Mouse (Mus musculus) limb, embryonic 12.5 days (tissue): ENCODE measurements around the gene Ric8b. TPM values are rescaled to one million over a fixed set of nuclear protein-coding genes. Genes with fewer than 3 reads are reported as not detected.
A peak's percentile ranks its signal among the peaks of the same experiment; 100 is the strongest.

Experiments used
- ATAC-seq: fragments of 200-750 bp; cut with Nextera tagmentation; 2 replicates; pipeline ENCODE4 v1.8.0; 2017; ENCODE audit warnings: low read depth, moderate TSS enrichment; ENCODE audit not compliant: insufficient number of reproducible peaks, insufficient read depth, low FRiP score, low TSS enrichment
- H3K27ac ChIP-seq: fragments of 300-500 bp; sonication (generic); 2 replicates; pipeline ENCODE4 v1.5.1; 2016; ENCODE audit warnings: mild to moderate bottlenecking, moderate library complexity
- H3K27me3 ChIP-seq: fragments of 300-500 bp; sonication (generic); 2 replicates; pipeline ENCODE4 v1.6.1; 2016; ENCODE audit warnings: mild to moderate bottlenecking, moderate library complexity
- H3K36me3 ChIP-seq: fragments of 300-500 bp; sonication (generic); 2 replicates; pipeline ENCODE4 v1.6.1; 2016; ENCODE audit warnings: mild to moderate bottlenecking, moderate library complexity
- H3K4me1 ChIP-seq: fragments of 300-500 bp; sonication (generic); replicated peaks from 2 replicates; pipeline ENCODE4 v1.6.1; 2016
- H3K4me2 ChIP-seq: fragments of 300-500 bp; sonication (generic); 2 replicates; pipeline ENCODE4 v1.6.1; 2016; ENCODE audit warnings: mild to moderate bottlenecking, moderate library complexity
- H3K4me3 ChIP-seq: fragments of 300-500 bp; sonication (generic); replicated peaks from 2 replicates; pipeline ENCODE4 v1.5.1; 2016; ENCODE audit warnings: mild to moderate bottlenecking
- H3K9ac ChIP-seq: fragments of 300-500 bp; sonication (generic); replicated peaks from 2 replicates; pipeline ENCODE4 v1.6.1; 2016; ENCODE audit warnings: mild to moderate bottlenecking, moderate library complexity
- H3K9me3 ChIP-seq: fragments of 300-500 bp; sonication (generic); 2 replicates; pipeline ENCODE4 v1.6.1; 2016; ENCODE audit warnings: mild to moderate bottlenecking, moderate library complexity
- WGBS: fragments of 180-500 bp; shearing (Covaris S2); methylation state at CpG from one replicate; pipeline ENCODE4 v1.1.7; 2016; 5-methylcytosine and 5-hydroxymethylcytosine counted together
- polyA plus RNA-seq: library from polyadenylated mRNA; unstranded; fragments of >200 nt; fragmentation: Nextera tagmentation; extraction: Ambion mirVana; gene quantifications from 2 replicates; pipeline ENCODE4 v1.2.1, GENCODE M21; 2016

Gene Ric8b
- polyA plus RNA-seq, 1 experiment from 2014 or later = 30.3 TPM

- no peak for ATAC-seq
- peak overlapping the region; percentile 35; the same call in 1 of the 2 replicates for H3K27ac ChIP-seq
- H3K4me1 ChIP-seq = peaks cover 9% of the 10 kb centered on the region
- 80% methylated on average over 5 of the region's 5 CpGs for WGBS
- H3K4me3 ChIP-seq = no peak overlapping the region
- H3K4me2 ChIP-seq = no peak overlapping the region
- no peaks in the 10 kb centered on the region for H3K27me3 ChIP-seq
- H3K9me3 ChIP-seq = no peaks in the 10 kb centered on the region
- peaks cover 12% of the 10 kb centered on the region; the same call in 1 of the 2 replicates for H3K36me3 ChIP-seq
- no peak overlapping the region for H3K9ac ChIP-seq
Observed at GRCm38 (mm10) chr10:84938886-84939285, 21.5 kb downstream of the Ric8b start.

GRCm38 (mm10) chr10:84940356-84940755 is 22.9 kb downstream of the Ric8b start:
- WGBS = 87% methylated on average over 1 of the region's 1 CpGs
- no peak for ATAC-seq

GRCm38 (mm10) chr10:84945692-84946091 is 28.3 kb downstream of the Ric8b start:
- ATAC-seq = no peak
- WGBS = 91% methylated on average over 3 of the region's 3 CpGs
- H3K9ac ChIP-seq = no peak overlapping the region
- no peaks in the 10 kb centered on the region for H3K27me3 ChIP-seq
- no peaks in the 10 kb centered on the region for H3K4me1 ChIP-seq
- H3K4me3 ChIP-seq = no peak overlapping the region
- H3K27ac ChIP-seq = no peak overlapping the region
- H3K4me2 ChIP-seq = no peak overlapping the region
- H3K9me3 ChIP-seq = no peaks in the 10 kb centered on the region
- H3K36me3 ChIP-seq = peaks cover 29% of the 10 kb centered on the region

More at GRCm38 (mm10) chr10:84940356-84940755, 22.9 kb downstream of the Ric8b start:
- Histone ChIP-seq H3K4me1 (peaks cover 9% of the 10 kb centered on the region), H3K4me3 (no peak overlapping the region), H3K36me3 (peaks cover 12% of the 10 kb centered on the region; the same call in 1 of the 2 replicates), H3K9ac (no peak overlapping the region), H3K27ac (no peak overlapping the region), H3K9me3 (no peaks in the 10 kb centered on the region), H3K27me3 (no peaks in the 10 kb centered on the region), H3K4me2 (no peak overlapping the region)

- Histone ChIP-seq H3K36me3 (peaks cover 43% of the 10 kb centered on the region), H3K9me3 (no peaks in the 10 kb centered on the region), H3K4me2 (no peak overlapping the region), H3K4me1 (no peaks in the 10 kb centered on the region), H3K27ac (no peak overlapping the region), H3K27me3 (no peaks in the 10 kb centered on the region), H3K9ac (no peak overlapping the region), H3K4me3 (no peak overlapping the region)
- 74% methylated on average over 8 of the region's 8 CpGs for whole genome bisulfite sequencing
- no peak for ATAC-seq
Observed at GRCm38 (mm10) chr10:84948970-84949683, 31.7 kb downstream of the Ric8b start.

GRCm38 (mm10) chr10:84949684-84950010 is 32.2 kb downstream of the Ric8b start:
- H3K9ac ChIP-seq = no peak overlapping the region
- no peaks in the 10 kb centered on the region for H3K9me3 ChIP-seq
- 77% methylated on average over 3 of the region's 3 CpGs for WGBS
- peaks cover 43% of the 10 kb centered on the region for H3K36me3 ChIP-seq
- H3K4me3 ChIP-seq = no peak overlapping the region
- H3K4me1 ChIP-seq = no peaks in the 10 kb centered on the region
- ATAC-seq = no peak
- no peak overlapping the region for H3K27ac ChIP-seq
- no peak overlapping the region for H3K4me2 ChIP-seq
- H3K27me3 ChIP-seq = no peaks in the 10 kb centered on the region

- no peak overlapping the region for H3K27ac ChIP-seq
- WGBS = 74% methylated on average over 4 of the region's 4 CpGs
- no peaks in the 10 kb centered on the region for H3K9me3 ChIP-seq
- no peak for ATAC-seq
- H3K4me2 ChIP-seq = no peak overlapping the region
- no peaks in the 10 kb centered on the region for H3K4me1 ChIP-seq
- no peak overlapping the region for H3K9ac ChIP-seq
- H3K4me3 ChIP-seq = no peak overlapping the region
- H3K36me3 ChIP-seq = peaks cover 46% of the 10 kb centered on the region
- no peaks in the 10 kb centered on the region for H3K27me3 ChIP-seq
Observed at GRCm38 (mm10) chr10:84950384-84950783, 33.0 kb downstream of the Ric8b start.

- WGBS = 92% methylated on average over 10 of the region's 10 CpGs
- Histone ChIP-seq H3K4me1 (no peaks in the 10 kb centered on the region), H3K27ac (no peak overlapping the region), H3K4me2 (no peak overlapping the region), H3K27me3 (no peaks in the 10 kb centered on the region), H3K9me3 (no peaks in the 10 kb centered on the region), H3K4me3 (no peak overlapping the region), H3K9ac (no peak overlapping the region), H3K36me3 (peaks cover 43% of the 10 kb centered on the region)
- no peak for ATAC-seq
Observed at GRCm38 (mm10) chr10:84954236-84954635, 36.8 kb downstream of the Ric8b start.

- Histone ChIP-seq H3K27ac (no peak overlapping the region), H3K9ac (no peak overlapping the region), H3K4me2 (no peak overlapping the region), H3K27me3 (no peaks in the 10 kb centered on the region), H3K4me1 (no peaks in the 10 kb centered on the region), H3K36me3 (peaks cover 39% of the 10 kb centered on the region), H3K9me3 (no peaks in the 10 kb centered on the region), H3K4me3 (no peak overlapping the region)
- ATAC-seq = no peak
- WGBS = 81% methylated on average over 4 of the region's 4 CpGs
Observed at GRCm38 (mm10) chr10:84956173-84956572, 38.8 kb downstream of the Ric8b start.

- no peaks in the 10 kb centered on the region for H3K9me3 ChIP-seq
- H3K4me1 ChIP-seq = no peaks in the 10 kb centered on the region
- no peak for ATAC-seq
- peaks cover 41% of the 10 kb centered on the region for H3K36me3 ChIP-seq
- no peak overlapping the region for H3K4me3 ChIP-seq
- H3K9ac ChIP-seq = no peak overlapping the region
- WGBS = 96% methylated on average over 2 of the region's 2 CpGs
- H3K4me2 ChIP-seq = no peak overlapping the region
- H3K27me3 ChIP-seq = no peaks in the 10 kb centered on the region
- no peak overlapping the region for H3K27ac ChIP-seq
Observed at GRCm38 (mm10) chr10:84958597-84958996, 41.2 kb downstream of the Ric8b start.

- Histone ChIP-seq H3K4me1 (no peaks in the 10 kb centered on the region), H3K4me2 (no peak overlapping the region), H3K27me3 (no peaks in the 10 kb centered on the region), H3K36me3 (peaks cover 51% of the 10 kb centered on the region), H3K9ac (no peak overlapping the region), H3K9me3 (no peaks in the 10 kb centered on the region), H3K27ac (no peak overlapping the region), H3K4me3 (no peak overlapping the region)
- no peak for ATAC-seq
- 48% methylated on average over 12 of the region's 12 CpGs for WGBS
Observed at GRCm38 (mm10) chr10:84960380-84960930, 43.0 kb downstream of the Ric8b start.

GRCm38 (mm10) chr10:84963126-84963525 is 45.7 kb downstream of the Ric8b start:
- H3K27me3 ChIP-seq = no peaks in the 10 kb centered on the region
- peaks cover 46% of the 10 kb centered on the region for H3K36me3 ChIP-seq
- no peak overlapping the region for H3K4me2 ChIP-seq
- H3K9me3 ChIP-seq = no peaks in the 10 kb centered on the region
- peaks cover 16% of the 10 kb centered on the region for H3K4me1 ChIP-seq
- no peak for ATAC-seq
- H3K9ac ChIP-seq = no peak overlapping the region
- WGBS = 88% methylated on average over 5 of the region's 5 CpGs
- no peak overlapping the region for H3K27ac ChIP-seq
- H3K4me3 ChIP-seq = no peak overlapping the region

- Histone ChIP-seq H3K36me3 (peaks cover 43% of the 10 kb centered on the region), H3K27ac (no peak overlapping the region), H3K27me3 (no peaks in the 10 kb centered on the region), H3K4me1 (peaks cover 19% of the 10 kb centered on the region), H3K4me2 (no peak overlapping the region), H3K9ac (no peak overlapping the region), H3K9me3 (no peaks in the 10 kb centered on the region), H3K4me3 (no peak overlapping the region)
- ATAC-seq = no peak
- WGBS = 95% methylated on average over 3 of the region's 3 CpGs
Observed at GRCm38 (mm10) chr10:84963726-84964125, 46.3 kb downstream of the Ric8b start.
